In genomic region chr12:104806680-104807375, GRCm38 (mm10) we compare ENCODE assay signal across 11 mouse cellular contexts.
"Had no signal": no experiment of that assay in that cellular context is flagged by ENCODE, and none has a peak within 500 bp of the region (broad histone marks: within the 10 kb centered on the region; RNA-seq: fewer than 3 reads in every experiment).

No protein-coding gene starts in this region.

- H3K9me3 ChIP-seq: liver, embryonic 15.5 days had no signal

- DNase-seq: kidney, adult 8-10 months; kidney, postnatal 25 days; lung, adult 2 months; lung, postnatal 36 days; right cerebral cortex, adult 18-20 months; right cerebral cortex, postnatal 25 days; thymus, postnatal 36 days had no signal

- H3K4me2 ChIP-seq: liver, embryonic 11.5 days; liver, embryonic 15.5 days had no signal

- H3K4me3 ChIP-seq: liver, embryonic 15.5 days had no signal

- H3K36me3 ChIP-seq: liver, embryonic 15.5 days had no signal

- H3K4me1 ChIP-seq: liver, embryonic 15.5 days had no signal

- H3K27me3 ChIP-seq: liver, embryonic 15.5 days had no signal

- ATAC-seq: lung, postnatal 0 days; midbrain, embryonic 16.5 days had no signal

- H3K9ac ChIP-seq: liver, embryonic 15.5 days had no signal

- H3K27ac ChIP-seq: liver, embryonic 15.5 days had no signal
